Mouse (Mus musculus): ENCODE data around the gene Amer3.

DNA sequence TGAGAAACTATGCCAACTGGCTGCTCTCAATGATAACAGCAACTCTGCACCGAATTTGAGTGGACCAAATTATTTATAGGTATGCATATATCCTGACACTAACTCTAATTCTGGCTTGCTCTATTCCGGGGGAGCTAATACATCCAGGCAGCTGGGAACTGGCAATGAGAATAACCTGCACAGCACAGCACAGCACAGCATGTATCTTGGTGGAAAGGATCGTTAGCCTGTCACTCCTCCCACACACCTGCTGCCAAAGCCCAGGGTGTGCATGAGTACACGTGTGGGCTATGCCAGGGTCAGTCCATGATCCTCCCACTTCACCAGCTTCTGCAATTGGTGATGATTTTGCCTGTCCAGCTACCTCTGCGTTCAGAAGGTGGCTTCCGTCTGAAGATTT lies 8.0 kb upstream of the Amer3 start:
- no peak for TF ChIP-seq CTCF (IDR thresholded peaks at IDR 0.05; ENCODE audit: low read depth, low read length)
- no peak for TF ChIP-seq POLR2A (IDR thresholded peaks at IDR 0.05; ENCODE audit: borderline replicate concordance, low read depth, low read length)
